Mouse (Mus musculus) brain, embryonic 14.5 days (tissue): ENCODE measurements around the gene Fry.

Experiments
- CTCF ChIP-seq: fragments of 200-500 bp; IDR thresholded peaks from 2 replicates; pipeline ENCODE4 v1.5.1; 2012; ENCODE audit warnings: inconsistent platforms, mild to moderate bottlenecking, moderate library complexity, borderline replicate concordance; ENCODE audit not compliant: insufficient read depth, insufficient read length; ENCODE audit errors: extremely low read depth
- POLR2A ChIP-seq: fragments of 200-500 bp; IDR thresholded peaks from 2 replicates; pipeline ENCODE4 v1.6.1; 2012; ENCODE audit warnings: mild to moderate bottlenecking, inconsistent platforms, borderline replicate concordance; ENCODE audit not compliant: poor library complexity, insufficient read depth, insufficient read length, severe bottlenecking; ENCODE audit errors: extremely low read depth

GRCm38 (mm10) chr5:150260054-150260386 is 141.6 kb downstream of the Fry start:
- TF ChIP-seq CTCF (no peak), POLR2A (no peak)
